Mouse (Mus musculus): Measurements from ENCODE around the gene Tfeb.

DNA sequence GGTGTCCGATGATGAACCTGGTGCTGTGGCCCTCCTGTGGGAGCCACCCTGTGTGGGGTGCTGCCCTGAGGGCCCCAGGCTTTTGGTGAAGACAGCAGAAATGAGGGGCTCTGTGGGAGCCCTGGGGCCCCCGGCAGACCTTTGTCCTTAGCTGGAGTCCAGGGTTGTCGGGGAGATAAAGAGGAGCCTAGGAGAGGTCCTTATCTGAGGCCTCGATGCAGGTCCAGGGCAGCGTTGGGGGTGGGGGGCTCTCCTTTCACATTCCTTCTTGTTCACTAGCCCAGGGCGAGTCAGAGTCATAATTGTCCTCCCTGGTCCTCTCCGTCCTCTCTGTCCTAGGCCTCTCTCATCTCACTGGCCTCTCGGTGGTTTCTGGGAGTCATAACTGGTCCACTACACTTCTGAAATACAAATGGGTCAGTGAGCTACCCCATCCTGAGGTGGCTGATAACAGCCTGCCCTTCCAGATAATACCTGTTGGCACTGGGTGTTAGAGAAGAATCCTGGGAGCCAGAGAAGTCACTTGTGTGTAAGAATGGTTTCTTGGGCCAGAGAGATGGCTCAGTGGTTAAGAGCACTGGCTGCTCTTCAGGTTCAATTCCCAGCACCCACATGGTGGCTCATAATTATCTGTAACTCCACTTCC is 16.4 kb downstream of the Tfeb start:
- no peak for TF ChIP-seq POLR2A (IDR thresholded peaks at IDR 0.05; ENCODE audit: extremely low read depth, insufficient read depth, low read length)
- TF ChIP-seq CTCF (IDR thresholded peaks at IDR 0.05; ENCODE audit: low read depth, low read length): no peak
